Mouse (Mus musculus) ES-E14 (cell line): Measurements from ENCODE around the gene A630089N07Rik.

Source experiments
- HCFC1 ChIP-seq: IDR thresholded peaks from 2 replicates; pipeline ENCODE4 v1.6.1; 2012; ENCODE audit warnings: low read length, inconsistent platforms, borderline replicate concordance; ENCODE audit not compliant: insufficient read depth
- MAFK ChIP-seq: IDR thresholded peaks from 2 replicates; pipeline ENCODE4 v1.6.1; 2014; ENCODE audit warnings: mild to moderate bottlenecking, low read depth, low read length, inconsistent platforms; ENCODE audit not compliant: insufficient read depth
- ZC3H11A ChIP-seq: IDR thresholded peaks from 2 replicates; pipeline ENCODE4 v1.6.1; 2012; ENCODE audit warnings: low read depth, mild to moderate bottlenecking, inconsistent platforms, low read length, borderline replicate concordance
- ZNF384 ChIP-seq: IDR thresholded peaks from 2 replicates; pipeline ENCODE4 v1.6.1; 2012; ENCODE audit warnings: low read depth, low read length, inconsistent platforms

DNA sequence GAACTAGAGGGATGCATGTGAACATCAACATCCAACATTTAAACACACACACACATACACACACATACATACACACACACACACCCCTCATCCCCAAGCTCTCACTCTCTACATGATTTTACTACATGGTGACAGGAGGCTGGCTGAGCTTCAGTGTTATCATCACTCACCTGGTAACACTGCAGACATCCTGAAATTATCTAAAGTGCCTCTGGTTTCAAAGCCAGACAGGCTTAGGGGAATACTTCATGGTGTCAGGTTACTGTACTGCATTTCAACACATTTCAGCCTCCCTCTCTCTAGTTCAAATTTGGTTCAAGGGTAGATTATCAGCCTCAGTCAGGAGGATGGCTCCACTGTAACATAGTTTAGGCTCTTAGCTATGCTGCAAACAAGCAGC, 124.6 kb downstream of the A630089N07Rik start:
- TF ChIP-seq ZC3H11A (no peak), HCFC1 (no peak), MAFK (no peak), ZNF384 (no peak)
